8 mouse cellular contexts compared by ENCODE assay signal in genomic region chr9:63726088-63727010, GRCm38 (mm10). TPM values are rescaled to one million over a fixed set of nuclear protein-coding genes. Genes with fewer than 3 reads are reported as not detected.
DNase-seq lines count a peak whose midpoint lies in the region; ATAC-seq and TF ChIP-seq lines count a peak whose summit lies in the region.

No protein-coding gene starts in this region.

- TF ChIP-seq CTCF in layer of hippocampus, adult 2 months (conservative IDR thresholded peaks at IDR 0.05) = no peak

- H3K9me3 ChIP-seq in embryonic facial prominence, embryonic 12.5 days = no peaks in the 10 kb centered on the region

- DNase-seq in layer of hippocampus, adult 2 months (ENCODE audit: low spot score in 2 of 2) = no peak
- no peak for DNase-seq in layer of hippocampus, postnatal 36 days
- DNase-seq in lung, postnatal 10 days = peak; percentile 49
- no peak for DNase-seq in left cerebral cortex, adult 9 months (ENCODE audit: low spot score in 2 of 2)
- no peak for DNase-seq in thymus, adult 18-20 months
- no peak for DNase-seq in cerebellum, adult 11-12 months

- H3K4me2 ChIP-seq in embryonic facial prominence, embryonic 12.5 days (replicated peaks) = no peak overlapping the region

- H3K9ac ChIP-seq in embryonic facial prominence, embryonic 12.5 days = peak overlapping the region; percentile 38

- ATAC-seq in embryonic facial prominence, embryonic 12.5 days (ENCODE audit: insufficient number of reproducible peaks, insufficient read depth, low FRiP score, low TSS enrichment) = no peak
- ATAC-seq in hematopoietic stem cell, adult 5-6 weeks (replicated peaks in 1 of 2; ENCODE audit: insufficient read depth in 1 of 2, low FRiP score in 2 of 2, low TSS enrichment in 1 of 2, low read depth in 1 of 2, poor library complexity in 2 of 2, severe bottlenecking in 2 of 2) = peak; percentile 80 to 90

- no peaks in the 10 kb centered on the region for H3K27me3 ChIP-seq in embryonic facial prominence, embryonic 12.5 days

- peaks cover 48% of the 10 kb centered on the region for H3K4me1 ChIP-seq in embryonic facial prominence, embryonic 12.5 days

- 42% methylated on average over 13 of the region's 13 CpGs for WGBS in embryonic facial prominence, embryonic 12.5 days

- H3K36me3 ChIP-seq in embryonic facial prominence, embryonic 12.5 days = no peaks in the 10 kb centered on the region

- no peak overlapping the region for H3K4me3 ChIP-seq in layer of hippocampus, adult 2 months
- no peak overlapping the region for H3K4me3 ChIP-seq in embryonic facial prominence, embryonic 12.5 days

- H3K27ac ChIP-seq in layer of hippocampus, adult 2 months = 0 out of 2 replicates have a peak overlapping the region, but pooled peaks have one; percentile 1
- H3K27ac ChIP-seq in embryonic facial prominence, embryonic 12.5 days = peak overlapping the region; percentile 73; the same call in 1 of the 2 replicates

RNA-seq across cellular contexts. Expression of gene Smad3, which starts 31.4 kb away (rescaled TPM):
- 10 to 100 TPM; 48.7 to 49.6 TPM for total RNA-seq in layer of hippocampus, adult 2 months (2021)
- total RNA-seq in layer of hippocampus, postnatal 36 days (2021) = 10 to 100 TPM; 40.1 to 45.2 TPM
- 37.4 and 38.6 TPM in 2 replicates for polyA plus RNA-seq in embryonic facial prominence, embryonic 12.5 days (2016; fragmentation: Nextera tagmentation; extraction: Ambion mirVana)
- 43.1 and 45.5 TPM in 2 replicates for total RNA-seq in hematopoietic stem cell, adult 5-6 weeks (2017)
